Mouse (Mus musculus): ENCODE results near the gene Atp6v1b1. TPM values are rescaled to one million over a fixed set of nuclear protein-coding genes. Genes with fewer than 3 reads are reported as not detected.
"Not testable (repeated sequence)": the region's sequence is repeated elsewhere in the genome, so short reads cannot be mapped to it uniquely, and the experiment has no call there.

The Atp6v1b1 gene
- polyA plus RNA-seq, 1 experiment from 2014 or later = 0.08 TPM

DNA sequence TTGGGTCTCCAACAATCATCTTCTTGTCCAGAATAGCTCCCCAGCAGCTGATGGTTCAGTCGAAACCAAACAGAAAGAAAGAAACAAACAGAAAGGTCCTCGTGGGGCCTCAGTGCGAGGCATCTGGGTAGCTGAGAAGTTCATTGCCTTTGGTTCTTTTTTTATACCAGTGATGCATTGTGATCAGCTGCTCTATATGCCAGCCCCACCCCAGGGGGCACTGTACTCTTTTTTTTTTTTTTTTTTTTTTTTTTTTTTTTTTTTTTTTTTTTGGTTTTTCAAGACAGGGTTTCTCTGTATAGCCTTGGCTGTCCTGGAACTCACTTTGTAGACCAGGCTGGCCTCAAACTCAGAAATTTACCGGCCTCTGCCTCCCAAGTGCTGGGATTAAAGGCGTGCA is 47.7 kb downstream of the Atp6v1b1 start:
- H3K9ac ChIP-seq; H3K36me3 ChIP-seq; H3K4me3 ChIP-seq (replicated peaks); H3K4me2 ChIP-seq; H3K4me1 ChIP-seq; H3K9me3 ChIP-seq; H3K27ac ChIP-seq; H3K27me3 ChIP-seq (replicated peaks); ATAC-seq (ENCODE audit: insufficient read depth, low FRiP score, low read depth): not testable (repeated sequence)
- 85% methylated on average over 5 of the region's 5 CpGs for WGBS

DNA sequence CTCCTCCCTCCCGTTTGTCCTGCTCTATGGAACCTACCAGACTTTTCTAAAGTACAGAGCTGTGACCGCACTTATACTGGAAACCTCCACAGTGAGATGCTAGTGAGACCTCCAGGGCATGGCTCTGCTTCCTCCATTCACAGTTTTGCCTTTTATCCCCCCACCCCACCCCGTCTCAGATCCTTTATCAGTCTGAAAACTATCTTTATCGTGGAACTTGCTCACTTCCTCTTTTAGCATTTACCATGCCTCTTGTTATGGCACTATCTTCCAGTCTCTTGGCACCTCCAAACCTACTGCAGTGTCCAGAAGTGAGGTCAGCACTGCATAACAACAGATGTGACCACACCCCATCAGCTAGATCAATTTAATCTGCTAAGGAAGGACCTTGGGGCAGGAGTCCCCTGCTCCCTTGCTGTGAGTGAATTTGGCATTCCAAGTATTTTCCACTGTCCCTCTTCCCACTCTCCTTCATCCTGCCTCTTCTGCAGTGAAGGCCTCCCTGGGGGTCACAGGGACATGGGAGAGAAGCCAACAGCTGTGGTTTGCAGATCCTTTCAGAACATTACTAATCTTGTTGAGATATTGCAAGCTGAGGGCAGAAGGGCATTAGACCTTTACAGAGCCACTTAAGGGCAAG is 48.6 kb downstream of the Atp6v1b1 start:
- Histone ChIP-seq H3K9ac (no peak overlapping the region), H3K9me3 (no peaks in the 10 kb centered on the region), H3K27ac (no peak overlapping the region), H3K4me3 (replicated peaks) (no peak overlapping the region), H3K36me3 (no peaks in the 10 kb centered on the region), H3K4me2 (no peak overlapping the region), H3K4me1 (peaks cover 7% of the 10 kb centered on the region; the same call in 1 of the 2 replicates), H3K27me3 (replicated peaks) (no peaks in the 10 kb centered on the region)
- ATAC-seq (ENCODE audit: insufficient read depth, low FRiP score, low read depth) = no peak
- 61% methylated on average over 4 of the region's 4 CpGs for WGBS

- H3K4me3 ChIP-seq (replicated peaks) = peak within 1 kb of the TSS; percentile 69
- no peaks in the 10 kb centered on the region for H3K9me3 ChIP-seq
- no peaks in the 10 kb centered on the region for H3K27me3 ChIP-seq (replicated peaks)
- peak within 1 kb of the TSS; percentile 97 for H3K27ac ChIP-seq
- 0 out of 2 replicates have a peak, but pooled peaks cover 3% of the 10 kb centered on the region for H3K36me3 ChIP-seq
- peaks cover 7% of the 10 kb centered on the region; the same call in 1 of the 2 replicates for H3K4me1 ChIP-seq
- under 1% methylated on average over 43 of the region's 43 CpGs for WGBS
- peak; percentile 92 for ATAC-seq (ENCODE audit: insufficient read depth, low FRiP score, low read depth)
- H3K4me2 ChIP-seq = peak within 1 kb of the TSS; percentile 93
- peak within 1 kb of the TSS; percentile 55 for H3K9ac ChIP-seq
These were observed 52.0 kb downstream of the Atp6v1b1 start, which contains the start of gene Nagk for GRCm38 (mm10) chr6:83794760-83795296. TSS of gene Nagk (plus strand) at chr6:83794982.

DNA sequence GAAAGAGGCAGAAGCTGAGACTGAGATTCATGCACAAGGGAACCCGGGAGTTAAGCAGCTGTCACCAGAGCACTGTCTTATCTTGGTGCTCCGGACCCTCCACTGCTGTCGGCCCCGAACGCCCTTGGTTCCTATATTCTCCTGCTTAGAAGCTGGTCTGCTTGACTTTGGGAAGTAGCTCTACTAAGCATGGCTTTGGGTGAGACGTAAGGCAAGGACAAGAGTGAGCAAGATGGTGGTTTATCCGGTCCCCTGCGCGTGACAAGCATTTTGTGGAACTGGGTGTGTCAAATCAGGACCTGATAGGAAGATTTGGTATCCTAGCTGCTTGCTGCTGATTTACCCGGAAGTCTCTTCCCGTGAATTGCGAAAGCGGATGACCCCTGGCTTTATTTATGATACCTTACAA is 52.7 kb downstream of the Atp6v1b1 start:
- peak overlapping the region; percentile 97 for H3K27ac ChIP-seq
- WGBS = 2% methylated on average over 13 of the region's 13 CpGs
- peak overlapping the region; percentile 93 for H3K4me2 ChIP-seq
- no peaks in the 10 kb centered on the region for H3K9me3 ChIP-seq
- ATAC-seq (ENCODE audit: insufficient read depth, low FRiP score, low read depth) = peak; percentile 12
- peak overlapping the region; percentile 69 for H3K4me3 ChIP-seq (replicated peaks)
- peaks cover 7% of the 10 kb centered on the region; the same call in 1 of the 2 replicates for H3K4me1 ChIP-seq
- no peaks in the 10 kb centered on the region for H3K27me3 ChIP-seq (replicated peaks)
- H3K36me3 ChIP-seq = peaks cover 6% of the 10 kb centered on the region; the same call in 1 of the 2 replicates
- H3K9ac ChIP-seq = peak overlapping the region; percentile 55

- ATAC-seq (ENCODE audit: insufficient read depth, low FRiP score, low read depth) = no peak
- H3K9ac ChIP-seq = no peak overlapping the region
- H3K36me3 ChIP-seq = peaks cover 10% of the 10 kb centered on the region; the same call in 1 of the 2 replicates
- H3K4me2 ChIP-seq = no peak overlapping the region
- no peaks in the 10 kb centered on the region for H3K27me3 ChIP-seq (replicated peaks)
- H3K4me1 ChIP-seq = peaks cover 7% of the 10 kb centered on the region; the same call in 1 of the 2 replicates
- H3K9me3 ChIP-seq = no peaks in the 10 kb centered on the region
- no peak overlapping the region for H3K4me3 ChIP-seq (replicated peaks)
- H3K27ac ChIP-seq = no peak overlapping the region
- 54% methylated on average over 3 of the region's 3 CpGs for WGBS
These were observed 53.9 kb downstream of the Atp6v1b1 start for GRCm38 (mm10) chr6:83796686-83797085.

- 92% methylated on average over 5 of the region's 5 CpGs for WGBS
- Histone ChIP-seq H3K36me3 (peaks cover 23% of the 10 kb centered on the region), H3K27me3 (replicated peaks) (no peaks in the 10 kb centered on the region), H3K4me2 (no peak overlapping the region), H3K9ac (no peak overlapping the region), H3K4me1 (no peaks in the 10 kb centered on the region), H3K4me3 (replicated peaks) (no peak overlapping the region), H3K9me3 (no peaks in the 10 kb centered on the region), H3K27ac (no peak overlapping the region)
- no peak for ATAC-seq (ENCODE audit: insufficient read depth, low FRiP score, low read depth)
These were observed 59.2 kb downstream of the Atp6v1b1 start for GRCm38 (mm10) chr6:83802033-83802432.

DNA sequence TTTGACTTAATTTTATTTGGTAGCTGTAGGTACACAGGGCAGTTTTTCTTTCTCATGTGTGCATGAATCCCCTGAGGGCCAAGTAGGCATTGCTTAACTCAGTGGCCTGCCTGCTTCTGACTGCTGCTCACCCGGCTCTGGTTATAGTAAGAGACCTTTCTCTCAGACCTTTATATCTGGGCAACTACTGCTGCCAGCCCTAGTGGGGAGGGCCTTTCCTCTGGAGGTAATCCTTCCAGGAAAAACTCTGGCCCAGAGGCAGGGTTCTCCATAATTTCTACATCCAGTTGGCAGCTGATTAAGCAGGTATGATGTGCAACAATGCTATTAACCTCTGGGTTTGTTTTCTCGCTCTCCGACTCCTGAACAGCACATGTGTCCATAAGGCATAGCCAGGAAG is 60.1 kb downstream of the Atp6v1b1 start:
- Histone ChIP-seq H3K27me3 (replicated peaks) (no peaks in the 10 kb centered on the region), H3K4me3 (replicated peaks) (no peak overlapping the region), H3K4me1 (no peaks in the 10 kb centered on the region), H3K4me2 (no peak overlapping the region), H3K36me3 (peaks cover 23% of the 10 kb centered on the region), H3K9me3 (no peaks in the 10 kb centered on the region), H3K27ac (no peak overlapping the region), H3K9ac (no peak overlapping the region)
- ATAC-seq (ENCODE audit: insufficient read depth, low FRiP score, low read depth) = no peak
- WGBS = 85% methylated on average over 3 of the region's 3 CpGs

Other genes starting within 250 kb of the Atp6v1b1 start
- gene Dguok, start 236.0 kb upstream of the Atp6v1b1 start, polyA plus RNA-seq (2015; fragmentation: Nextera tagmentation; extraction: Ambion mirVana) = 74.3 and 76.2 TPM in 2 replicates
- 1,291 and 1,344 TPM in 2 replicates for gene Actg2, start 206.7 kb upstream of the Atp6v1b1 start, polyA plus RNA-seq (2015; fragmentation: Nextera tagmentation; extraction: Ambion mirVana)
- gene Stambp, start 170.3 kb upstream of the Atp6v1b1 start, polyA plus RNA-seq (2015; fragmentation: Nextera tagmentation; extraction: Ambion mirVana) = 23.2 and 24.7 TPM in 2 replicates
- 0.24 TPM in 1 of 2 replicates, not detected in the other for gene Clec4f, start 86.8 kb upstream of the Atp6v1b1 start, polyA plus RNA-seq (2015; fragmentation: Nextera tagmentation; extraction: Ambion mirVana)
- 0.08 TPM in 1 of 2 replicates, not detected in the other for gene Cd207, start 65.1 kb upstream of the Atp6v1b1 start, polyA plus RNA-seq (2015; fragmentation: Nextera tagmentation; extraction: Ambion mirVana)
- not detected in 2 replicates for gene Vax2, start 31.7 kb upstream of the Atp6v1b1 start, polyA plus RNA-seq (2015; fragmentation: Nextera tagmentation; extraction: Ambion mirVana)
- not detected in 2 replicates for gene Ankrd53, start 19.7 kb downstream of the Atp6v1b1 start, polyA plus RNA-seq (2015; fragmentation: Nextera tagmentation; extraction: Ambion mirVana)
- gene Tex261, start 32.8 kb downstream of the Atp6v1b1 start, polyA plus RNA-seq (2015; fragmentation: Nextera tagmentation; extraction: Ambion mirVana) = 84.0 and 86.2 TPM in 2 replicates
- gene Nagk, start 52.0 kb downstream of the Atp6v1b1 start, polyA plus RNA-seq (2015; fragmentation: Nextera tagmentation; extraction: Ambion mirVana) = 64.3 and 69.0 TPM in 2 replicates
- 19.8 and 20.3 TPM in 2 replicates for gene Paip2b, start 88.8 kb downstream of the Atp6v1b1 start, polyA plus RNA-seq (2015; fragmentation: Nextera tagmentation; extraction: Ambion mirVana)
- 45.2 and 54.1 TPM in 2 replicates for gene Zfp638, start 124.1 kb downstream of the Atp6v1b1 start, polyA plus RNA-seq (2015; fragmentation: Nextera tagmentation; extraction: Ambion mirVana)

Data from stomach, embryonic 15.5 days (tissue).